Mouse (Mus musculus) forebrain, postnatal 0 days (tissue): ENCODE results near the gene Omt2b. TPM values are rescaled to one million over a fixed set of nuclear protein-coding genes. Genes with fewer than 3 reads are reported as not detected.
A peak's percentile ranks its signal among the peaks of the same experiment; 100 is the strongest.

Source experiments
- ATAC-seq: fragments of 200-750 bp; cut with Nextera tagmentation; 2 replicates; pipeline ENCODE4 v1.8.0; 2017; ENCODE audit warnings: mild to moderate bottlenecking, moderate library complexity
- DNase-seq: peaks from one replicate; pipeline ENCODE4 v3.0.0-alpha.2; 2015
- H3K27ac ChIP-seq: fragments of 300-500 bp; sonication (generic); 2 replicates; pipeline ENCODE4 v1.5.1; 2014; ENCODE audit warnings: low read depth, mild to moderate bottlenecking, antibody characterized with exemption, low read length, moderate library complexity, mixed read lengths
- H3K27me3 ChIP-seq: fragments of 300-500 bp; sonication (generic); 2 replicates; pipeline ENCODE4 v1.6.1; 2014; ENCODE audit warnings: mild to moderate bottlenecking, low read length, mixed read lengths; ENCODE audit not compliant: insufficient read depth
- H3K36me3 ChIP-seq: fragments of 300-500 bp; sonication (generic); 2 replicates; pipeline ENCODE4 v1.6.1; 2014; ENCODE audit warnings: mild to moderate bottlenecking, moderate library complexity; ENCODE audit not compliant: insufficient read depth
- H3K4me1 ChIP-seq: fragments of 300-500 bp; sonication (generic); 2 replicates; pipeline ENCODE4 v1.6.1; 2014; ENCODE audit warnings: antibody characterized with exemption; ENCODE audit not compliant: insufficient read depth
- H3K4me2 ChIP-seq: fragments of 300-500 bp; sonication (generic); 2 replicates; pipeline ENCODE4 v1.6.1; 2014; ENCODE audit warnings: low read depth, mild to moderate bottlenecking, moderate library complexity
- H3K4me3 ChIP-seq: fragments of 300-500 bp; sonication (generic); 2 replicates; pipeline ENCODE4 v1.5.1; 2014; ENCODE audit warnings: low read depth, low read length, mixed read lengths
- H3K9ac ChIP-seq: fragments of 300-500 bp; sonication (generic); 2 replicates; pipeline ENCODE4 v1.6.1; 2014; ENCODE audit warnings: mild to moderate bottlenecking
- H3K9me3 ChIP-seq: fragments of 300-500 bp; sonication (generic); 2 replicates; pipeline ENCODE4 v1.6.1; 2016; ENCODE audit warnings: low read length
- CTCF ChIP-seq: sonication (generic); IDR thresholded peaks from 2 replicates; pipeline ENCODE4 v1.5.1; 2016; ENCODE audit warnings: antibody characterized with exemption, control low read depth, low read depth
- WGBS: fragments of 180-500 bp; shearing (Covaris S2); extraction: QIAGEN DNeasy Blood & Tissue Kit; methylation state at CpG from one replicate; pipeline ENCODE4 v1.1.7; 2014; 5-methylcytosine and 5-hydroxymethylcytosine counted together
- polyA plus RNA-seq: library from polyadenylated mRNA; unstranded; fragments of >200 nt; fragmentation: Nextera tagmentation; extraction: Ambion mirVana; gene quantifications from 2 replicates; pipeline ENCODE4 v1.2.1, GENCODE M21; 2015
- total RNA-seq: library from RNA; depleted of rRNA; stranded (reverse); fragments of >200 nt; gene quantifications from 2 replicates; pipeline ENCODE4 v1.2.3, GENCODE M21; 2014; rRNA removed

Omt2b gene
- total and polyA plus RNA-seq, 2 experiments from 2014 or later: not detected

- WGBS: 80% methylated on average over 4 of the region's 4 CpGs
- no peak overlapping the region for H3K4me3 ChIP-seq
- no peaks in the 10 kb centered on the region for H3K9me3 ChIP-seq
- no peak overlapping the region for H3K27ac ChIP-seq
- no peaks in the 10 kb centered on the region for H3K36me3 ChIP-seq
- no peaks in the 10 kb centered on the region for H3K27me3 ChIP-seq
- no peak for DNase-seq
- H3K4me2 ChIP-seq: no peak overlapping the region
- H3K9ac ChIP-seq: no peak overlapping the region
- H3K4me1 ChIP-seq: no peaks in the 10 kb centered on the region
- no peak for ATAC-seq
- no peak for TF ChIP-seq CTCF
Observed at GRCm38 (mm10) chr9:78375486-78375885, 48.1 kb downstream of the Omt2b start.

DNA sequence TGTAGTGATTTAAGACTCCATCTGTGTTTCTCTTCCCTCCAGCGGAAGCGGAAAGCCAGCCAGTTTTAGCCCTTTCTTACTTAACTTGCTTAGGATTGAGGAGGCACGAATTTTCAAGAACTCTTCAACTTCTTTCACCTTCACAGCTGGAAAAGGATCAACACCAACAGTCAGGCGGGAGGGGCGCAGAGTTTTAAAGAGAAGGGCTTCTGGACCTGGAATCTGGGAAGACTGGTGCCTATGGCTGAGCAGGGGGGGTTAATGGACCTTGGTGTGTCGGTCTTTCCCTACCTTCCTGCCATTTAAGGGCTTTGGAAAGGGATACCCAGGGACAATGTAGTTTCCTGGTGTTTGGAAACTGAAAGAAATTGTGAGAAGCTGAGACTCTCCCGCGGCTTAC, 50.2 kb downstream of the Omt2b start:
- peak overlapping the region; percentile 68 for H3K4me2 ChIP-seq
- H3K4me1 ChIP-seq: no peaks in the 10 kb centered on the region
- H3K4me3 ChIP-seq: peak overlapping the region; percentile 38
- no peak for ATAC-seq
- H3K36me3 ChIP-seq: no peaks in the 10 kb centered on the region
- 0 out of 2 replicates have a peak overlapping the region, but pooled peaks have one; percentile 7 for H3K9ac ChIP-seq
- DNase-seq: peak; percentile 52
- TF ChIP-seq CTCF: no peak
- H3K27ac ChIP-seq: no peak overlapping the region
- H3K27me3 ChIP-seq: no peaks in the 10 kb centered on the region
- WGBS: 19% methylated on average over 8 of the region's 8 CpGs
- no peaks in the 10 kb centered on the region for H3K9me3 ChIP-seq

DNA sequence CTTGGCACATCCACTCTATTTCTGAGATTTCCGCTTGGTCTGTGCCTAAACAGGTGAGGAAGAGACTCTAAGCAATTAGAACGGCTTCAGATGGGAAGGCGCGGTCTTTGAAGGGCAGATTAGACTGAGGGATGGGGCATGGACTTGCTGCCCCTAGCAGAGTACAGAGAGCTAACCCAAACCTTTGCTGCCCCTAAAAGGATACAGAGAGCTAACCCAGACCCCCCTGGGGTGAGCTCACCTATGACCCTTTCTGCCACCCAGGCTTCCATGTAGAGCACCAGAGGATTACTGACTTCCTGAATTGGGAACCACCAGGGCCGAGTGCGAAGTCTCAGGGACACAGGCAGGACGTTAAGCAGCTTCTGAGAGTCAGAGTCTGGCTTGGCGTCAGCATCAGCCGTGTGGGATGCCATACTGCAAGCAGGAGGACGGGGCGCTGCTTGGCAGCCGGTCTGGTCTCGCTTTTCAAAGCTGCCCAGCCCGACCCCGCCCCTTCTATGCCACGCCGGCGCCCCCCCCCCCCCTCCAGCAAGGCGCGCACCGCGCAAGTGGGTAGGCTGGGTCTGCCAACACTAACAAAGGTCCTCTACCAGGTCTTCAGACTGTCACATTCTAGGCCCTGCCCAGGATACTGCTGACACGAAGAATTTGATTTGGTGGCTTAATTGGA, 50.9 kb downstream of the Omt2b start, which contains the start of gene Ooep:
Ooep (minus strand) TSS at position 613 of the 673 bp plus-strand sequence.
- Histone ChIP-seq H3K4me3 (peak within 1 kb of the TSS; percentile 38), H3K9me3 (no peaks in the 10 kb centered on the region), H3K27me3 (no peaks in the 10 kb centered on the region), H3K4me2 (peak within 1 kb of the TSS; percentile 68), H3K4me1 (no peaks in the 10 kb centered on the region), H3K36me3 (no peaks in the 10 kb centered on the region), H3K27ac (peak within 1 kb of the TSS; percentile 50; the same call in 1 of the 2 replicates), H3K9ac (peak within 1 kb of the TSS; percentile 56)
- 0 out of 2 replicates have a peak, but pooled peaks have one; percentile 11 for TF ChIP-seq CTCF
- ATAC-seq (peak; percentile 97), DNase-seq (peak; percentile 81)
- WGBS: 5% methylated on average over 22 of the region's 23 CpGs

Other genes with a start within 250 kb of the Omt2b start
- gene Fbxo9, start 218.5 kb upstream of the Omt2b start, total RNA-seq: 90.3 and 91.5 TPM in 2 replicates
- gene Fbxo9, start 218.5 kb upstream of the Omt2b start, polyA plus RNA-seq: 62.3 and 72.6 TPM in 2 replicates
- gene Ick, start 218.4 kb upstream of the Omt2b start, total RNA-seq: 39.2 and 39.7 TPM in 2 replicates
- 33.9 and 36.3 TPM in 2 replicates for gene Ick, start 218.4 kb upstream of the Omt2b start, polyA plus RNA-seq
- gene Gsta4, start 144.8 kb upstream of the Omt2b start, total RNA-seq: 12.6 and 14.8 TPM in 2 replicates
- 28.8 and 31.0 TPM in 2 replicates for gene Gsta4, start 144.8 kb upstream of the Omt2b start, polyA plus RNA-seq
- gene Gsta1, start 96.9 kb upstream of the Omt2b start, total RNA-seq: not detected in 2 replicates
- gene Gsta1, start 96.9 kb upstream of the Omt2b start, polyA plus RNA-seq: not detected in 2 replicates
- gene Gm3776, start 70.5 kb upstream of the Omt2b start, total RNA-seq: not detected in 2 replicates
- gene Gm3776, start 70.5 kb upstream of the Omt2b start, polyA plus RNA-seq: 0.23 TPM in 1 of 2 replicates, not detected in the other
- not detected in 2 replicates for gene Gm10639, start 37.7 kb upstream of the Omt2b start, total RNA-seq
- not detected in 2 replicates for gene Gm10639, start 37.7 kb upstream of the Omt2b start, polyA plus RNA-seq
- not detected in 2 replicates for gene Omt2a, start 12.8 kb upstream of the Omt2b start, total RNA-seq
- not detected in 2 replicates for gene Omt2a, start 12.8 kb upstream of the Omt2b start, polyA plus RNA-seq
- gene Gsta2, start 28.2 kb downstream of the Omt2b start, total RNA-seq: not detected in 2 replicates
- not detected in 2 replicates for gene Gsta2, start 28.2 kb downstream of the Omt2b start, polyA plus RNA-seq
- 2.2 and 3.3 TPM in 2 replicates for gene Dppa5a, start 40.6 kb downstream of the Omt2b start, total RNA-seq
- gene Dppa5a, start 40.6 kb downstream of the Omt2b start, polyA plus RNA-seq: 4.9 and 6.9 TPM in 2 replicates
- 3.5 and 5.1 TPM in 2 replicates for gene Ooep, start 51.1 kb downstream of the Omt2b start, total RNA-seq
- 4.2 and 5.2 TPM in 2 replicates for gene Ooep, start 51.1 kb downstream of the Omt2b start, polyA plus RNA-seq
- 0.33 and 0.85 TPM in 2 replicates for gene Ddx43, start 68.2 kb downstream of the Omt2b start, total RNA-seq
- 0.23 and 0.29 TPM in 2 replicates for gene Ddx43, start 68.2 kb downstream of the Omt2b start, polyA plus RNA-seq
- gene Cgas, start 115.6 kb downstream of the Omt2b start, total RNA-seq: 0.85 and 0.90 TPM in 2 replicates
- 0.33 and 0.47 TPM in 2 replicates for gene Cgas, start 115.6 kb downstream of the Omt2b start, polyA plus RNA-seq
- 27.5 and 27.8 TPM in 2 replicates for gene Mto1, start 120.6 kb downstream of the Omt2b start, total RNA-seq
- gene Mto1, start 120.6 kb downstream of the Omt2b start, polyA plus RNA-seq: 15.9 and 19.6 TPM in 2 replicates
- 1.2 and 1.7 TPM in 2 replicates for gene Gm17324, start 121.2 kb downstream of the Omt2b start, total RNA-seq
- 2.8 and 3.3 TPM in 2 replicates for gene Gm17324, start 121.2 kb downstream of the Omt2b start, polyA plus RNA-seq
- 9,311 and 11,752 TPM in 2 replicates for gene Eef1a1, start 161.6 kb downstream of the Omt2b start, total RNA-seq
- gene Eef1a1, start 161.6 kb downstream of the Omt2b start, polyA plus RNA-seq: 2,982 and 3,284 TPM in 2 replicates